Mouse (Mus musculus): ENCODE results near the gene Dnajb7. TPM values are rescaled to one million over a fixed set of nuclear protein-coding genes. Genes with fewer than 3 reads are reported as not detected.

The Dnajb7 gene
- total RNA-seq (2021): not detected in 2 replicates
- long read RNA-seq: 0 reads

GRCm38 (mm10) chr15:81408199-81408598 is at the start of gene Dnajb7:
Gene Dnajb7, minus strand, starts transcription at chr15:81408299.
- DNase-seq: no peak

GRCm38 (mm10) chr15:81448463-81448862 is 40.4 kb upstream of the Dnajb7 start:
- DNase-seq: no peak

DNA sequence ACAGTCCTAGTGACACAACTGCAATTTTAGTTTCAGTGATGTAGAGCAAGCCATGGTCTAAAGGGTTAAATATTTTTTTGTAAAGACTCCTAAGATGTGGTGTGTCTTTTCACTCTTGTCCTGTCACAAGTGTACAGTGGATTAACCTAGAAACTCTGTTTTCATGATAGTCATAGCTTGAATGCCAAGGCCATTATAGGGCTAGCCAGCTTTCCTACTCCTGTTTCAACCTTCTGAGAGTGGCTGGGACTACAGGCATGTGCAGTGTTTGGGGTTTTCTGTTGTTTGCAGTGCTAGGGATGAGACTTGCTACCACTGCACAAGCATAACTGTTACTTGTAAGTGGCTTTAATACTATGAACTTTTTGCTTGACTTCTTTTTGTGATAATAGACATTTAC is 31.1 kb upstream of the Dnajb7 start:
- DNase-seq: no peak

DNA sequence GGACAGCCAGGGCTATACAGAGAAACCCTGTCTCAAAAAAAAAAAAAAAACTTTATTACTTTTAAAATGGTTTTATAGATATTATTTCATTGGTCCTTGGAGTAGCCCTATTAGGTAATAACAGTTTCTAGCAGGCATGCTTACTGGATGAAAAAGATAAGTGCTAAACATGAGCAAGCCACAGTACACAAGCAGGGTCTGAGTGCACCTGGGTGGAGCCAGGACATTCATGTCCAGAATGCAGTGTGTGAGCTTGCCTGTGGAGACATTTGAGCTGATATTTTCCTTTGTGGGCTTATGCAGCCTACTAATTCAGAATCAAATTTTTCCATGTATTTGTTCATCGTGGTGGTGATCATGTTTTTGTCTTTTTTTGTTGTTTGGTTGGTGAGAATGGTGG is 30.2 kb upstream of the Dnajb7 start:
- no peak for DNase-seq

DNA sequence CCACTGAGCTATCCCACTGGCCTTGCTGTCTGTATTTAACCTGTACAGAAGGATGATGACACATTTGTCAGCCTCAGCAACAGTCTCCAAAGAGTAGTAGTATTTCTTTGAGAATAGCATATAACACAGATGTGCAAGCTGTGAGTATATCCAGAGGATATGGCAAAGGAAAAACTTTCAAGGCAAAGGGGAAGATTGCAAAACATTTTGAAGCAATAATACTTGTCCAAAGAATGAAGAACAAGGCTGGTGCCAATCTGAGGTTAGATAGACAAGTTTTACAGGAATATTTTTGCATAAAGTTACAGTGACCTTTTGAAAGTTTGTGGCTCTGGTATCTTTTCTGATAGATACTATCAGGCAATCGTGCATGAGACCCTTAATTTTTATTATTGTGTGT is 23.1 kb upstream of the Dnajb7 start:
- no peak for DNase-seq

GRCm38 (mm10) chr15:81427947-81428346 is 19.8 kb upstream of the Dnajb7 start:
- no peak for DNase-seq

DNA sequence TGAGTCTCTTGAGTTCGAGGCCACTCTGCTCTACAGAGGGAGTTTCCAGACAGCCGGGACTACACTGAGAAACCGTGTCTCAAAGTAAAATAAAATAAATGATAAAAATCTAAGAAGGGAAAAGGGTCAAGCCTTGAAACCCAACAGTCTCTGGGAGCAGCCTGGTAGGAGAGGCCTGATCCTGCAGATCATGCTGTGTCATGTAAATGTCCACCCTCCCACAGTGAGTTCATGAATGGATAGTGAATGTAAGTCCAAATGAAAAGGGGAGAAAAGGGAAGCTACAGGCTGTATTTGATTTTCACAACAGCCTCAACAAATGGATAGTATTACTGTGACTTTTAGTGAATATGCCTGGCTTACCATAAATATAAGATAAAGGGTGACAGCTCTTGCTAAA is 17.2 kb upstream of the Dnajb7 start:
- no peak for DNase-seq

DNA sequence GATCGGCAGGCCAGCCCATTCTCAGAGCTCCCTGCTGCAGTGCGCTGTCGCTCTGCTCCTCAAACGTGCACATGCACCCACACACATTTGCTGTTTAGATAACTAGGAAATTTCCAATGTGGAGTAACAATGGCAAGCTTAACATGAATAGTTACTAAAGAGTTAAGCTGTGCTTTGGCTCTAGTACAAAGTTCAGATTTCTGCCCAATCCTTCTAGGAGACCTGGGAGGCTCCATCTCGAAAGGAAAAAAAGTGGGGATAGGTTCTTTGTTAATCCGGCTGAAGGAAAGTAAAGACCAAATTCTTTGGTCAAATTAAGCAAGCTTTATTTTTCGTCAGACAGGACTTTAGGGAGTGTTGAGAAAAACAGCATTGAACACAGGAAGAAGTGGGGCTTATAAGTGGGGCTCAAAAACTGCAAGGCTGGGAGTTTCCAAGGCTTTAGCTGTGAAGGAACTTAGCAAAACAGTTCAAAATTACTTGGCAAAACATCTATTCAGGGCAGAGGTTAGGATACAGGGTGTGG is 14.1 kb upstream of the Dnajb7 start:
- no peak for DNase-seq

DNA sequence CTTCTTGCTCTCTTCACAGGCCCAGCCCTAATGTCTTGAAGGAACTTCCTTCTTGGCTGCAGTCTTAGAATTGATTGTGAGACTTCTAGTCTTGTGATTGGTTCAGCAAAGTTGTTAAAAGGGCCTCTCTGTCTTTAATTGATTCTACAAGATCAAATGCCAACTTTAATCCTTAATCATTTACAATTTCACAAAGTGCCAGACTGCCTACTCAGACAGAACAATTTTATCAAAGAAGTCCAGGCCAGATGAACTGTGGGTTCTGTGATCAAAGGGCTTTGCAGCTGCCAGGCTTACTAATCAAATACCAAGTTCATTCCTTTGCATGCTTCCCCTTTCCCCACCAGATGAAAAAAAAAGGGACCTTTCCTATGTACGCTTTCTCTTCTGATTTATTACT is 13.4 kb upstream of the Dnajb7 start:
- DNase-seq: no peak

GRCm38 (mm10) chr15:81418065-81418464 is 10.0 kb upstream of the Dnajb7 start:
- DNase-seq: no peak

DNA sequence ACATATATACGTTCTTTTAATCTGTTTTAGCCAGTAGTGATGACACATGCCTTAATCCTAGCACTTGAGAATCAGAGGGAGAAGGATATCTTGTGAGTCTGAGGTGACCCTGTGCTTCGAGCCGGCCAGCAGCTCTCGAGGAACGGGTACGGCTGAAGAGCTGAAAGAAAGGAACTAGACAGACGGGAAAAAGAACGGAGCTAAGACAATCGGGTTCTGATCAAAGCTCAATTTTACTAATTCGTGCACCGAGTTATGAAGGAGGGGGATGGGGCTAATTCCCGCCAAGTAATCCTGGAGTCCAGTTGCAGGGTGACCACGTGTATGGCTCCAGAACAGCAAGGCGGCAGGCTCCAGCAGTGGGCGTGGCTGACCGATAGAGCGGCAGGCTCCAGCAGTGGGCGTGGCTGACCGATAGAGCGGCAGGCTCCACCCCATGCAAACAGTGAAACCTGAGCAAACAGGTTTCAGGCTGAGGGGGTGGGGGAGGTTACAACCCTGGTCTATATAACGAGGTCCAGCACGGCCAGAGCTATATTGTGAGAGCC is 8.7 kb upstream of the Dnajb7 start:
- DNase-seq: peak; percentile 67

DNA sequence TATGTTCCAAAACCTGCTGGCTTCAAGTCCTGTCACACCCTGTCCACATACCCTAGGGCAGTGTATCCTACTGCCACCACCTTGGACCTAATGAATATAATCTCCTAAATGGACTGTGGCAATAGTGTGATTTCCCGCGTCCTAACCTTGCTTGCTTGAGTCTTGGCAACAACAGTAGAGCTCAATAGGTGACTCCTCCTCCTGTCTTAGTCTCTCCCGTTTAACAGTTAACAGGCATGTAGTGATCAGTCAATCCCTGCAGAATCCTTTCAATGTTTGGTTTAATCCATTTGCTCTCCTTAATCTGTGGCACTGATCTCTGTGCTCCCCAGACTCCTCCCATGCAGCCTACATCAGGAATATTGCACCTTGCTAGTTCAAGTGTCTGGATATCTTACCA is 3.1 kb downstream of the Dnajb7 start:
- DNase-seq: no peak

DNA sequence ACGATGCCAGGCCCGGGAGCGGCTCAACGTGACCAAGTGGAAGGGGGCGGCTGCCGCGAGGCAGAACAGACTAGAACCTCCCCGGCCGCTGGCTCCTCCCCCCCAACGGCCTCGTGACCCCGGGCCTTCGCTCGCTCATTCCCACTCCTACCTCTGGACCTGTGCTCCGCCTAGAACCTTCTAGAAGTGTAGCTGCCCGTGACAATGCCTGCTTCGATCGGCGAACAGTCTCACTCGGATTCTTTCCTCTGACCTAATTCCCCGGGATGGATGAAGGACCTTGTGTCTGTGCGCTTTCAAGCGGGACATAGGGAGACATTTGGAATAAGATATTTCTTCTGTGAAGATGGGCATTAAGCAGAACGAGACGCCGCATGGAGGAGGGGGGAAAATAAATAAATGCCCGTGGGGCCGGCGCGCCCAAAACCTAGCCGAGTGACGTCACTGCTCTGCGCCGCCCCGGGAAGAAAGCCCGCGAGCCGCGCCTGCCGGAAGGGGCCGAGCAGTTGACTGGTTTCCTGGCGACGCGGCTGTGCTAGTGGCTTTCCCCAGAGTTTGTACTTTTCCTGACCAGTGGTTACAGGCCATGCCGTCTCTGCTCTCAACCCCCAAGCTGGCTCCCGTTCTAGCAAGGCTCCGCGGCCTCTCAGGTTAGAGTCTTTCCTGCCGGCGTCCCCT is 8.3 kb downstream of the Dnajb7 start, which contains the start of the genes St13 and Xpnpep3:
Gene St13, minus strand, starts transcription at position 440 of the 678 bp plus-strand sequence.
Gene Xpnpep3, plus strand, starts transcription at position 501 of the 678 bp plus-strand sequence.
- DNase-seq: peak; percentile 99

DNA sequence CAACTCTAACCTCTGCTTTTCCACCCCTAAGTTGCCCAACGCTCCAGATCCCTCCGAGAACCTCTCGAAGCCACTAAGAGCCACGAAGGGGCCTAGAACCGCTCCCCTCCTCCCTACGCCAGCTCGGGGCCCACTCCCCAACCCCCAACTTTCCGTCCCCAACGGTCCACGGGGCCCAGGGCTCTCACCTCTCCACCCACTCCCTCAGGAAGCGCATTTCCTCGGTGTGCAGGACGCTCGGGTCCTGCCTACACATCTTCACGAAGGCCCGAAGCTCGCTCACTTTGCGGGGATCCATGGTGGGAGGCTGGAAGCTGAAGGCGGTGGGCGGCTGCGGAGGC is 8.8 kb downstream of the Dnajb7 start:
- no peak for DNase-seq

DNA sequence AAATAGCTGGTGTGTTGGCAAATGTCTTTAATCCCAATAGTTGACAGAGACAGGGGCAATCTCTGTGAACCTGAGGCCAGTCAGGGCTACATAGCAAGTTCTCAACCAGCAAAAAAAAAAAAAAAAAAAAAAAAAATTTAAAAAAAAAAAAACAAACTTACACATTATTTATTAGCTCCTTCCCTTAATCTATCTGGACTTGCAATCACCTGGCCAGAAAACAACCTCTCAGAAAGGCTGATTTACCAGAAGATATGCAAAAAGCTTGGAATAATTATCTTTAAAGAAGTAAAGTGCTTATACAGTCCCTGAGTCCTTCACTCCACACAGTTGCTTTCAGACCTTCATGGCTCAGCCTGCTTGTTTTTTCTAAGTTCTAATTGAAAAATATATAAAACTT is 9.9 kb downstream of the Dnajb7 start:
- no peak for DNase-seq

- DNase-seq: no peak
Measured at GRCm38 (mm10) chr15:81394211-81394915, 13.7 kb downstream of the Dnajb7 start.

DNA sequence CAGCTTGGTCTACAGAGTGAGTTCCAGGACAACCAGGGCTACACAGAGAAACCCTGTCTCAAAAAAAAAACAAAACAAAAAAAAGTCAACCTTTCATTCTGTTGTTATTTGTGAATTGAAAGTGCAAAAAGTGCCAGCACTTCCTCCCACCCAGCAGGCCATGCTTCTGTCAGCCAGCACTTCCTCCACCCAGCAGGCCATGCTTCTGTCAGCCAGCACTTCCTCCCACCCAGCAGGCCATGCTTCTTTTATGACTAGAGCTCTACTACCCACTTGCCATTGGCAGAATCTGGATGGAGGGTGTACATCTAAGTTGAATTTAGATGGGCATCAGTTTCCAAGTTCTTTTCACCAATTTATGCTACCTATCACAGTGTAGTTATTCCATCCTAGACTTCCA is 15.1 kb downstream of the Dnajb7 start:
- peak; percentile 10 for DNase-seq

DNA sequence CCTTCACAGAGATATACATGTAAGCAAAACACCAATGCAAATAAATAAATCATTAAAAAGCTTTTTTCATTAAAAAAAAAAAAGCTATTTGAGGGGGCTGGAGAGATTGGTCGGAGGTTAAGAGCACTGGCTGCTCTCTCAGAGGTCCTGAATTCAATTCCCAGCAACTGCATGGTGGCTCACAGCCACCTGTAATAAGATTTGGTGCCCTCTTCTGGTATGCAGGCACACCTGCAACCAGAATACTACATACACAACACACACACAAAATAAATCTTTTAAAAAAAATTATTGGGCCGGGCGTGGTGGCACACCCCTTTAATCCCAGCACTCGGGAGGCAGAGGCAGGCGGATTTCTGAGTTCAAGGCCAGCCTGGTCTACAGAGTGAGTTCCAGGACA is 21.8 kb downstream of the Dnajb7 start:
- DNase-seq: no peak

DNA sequence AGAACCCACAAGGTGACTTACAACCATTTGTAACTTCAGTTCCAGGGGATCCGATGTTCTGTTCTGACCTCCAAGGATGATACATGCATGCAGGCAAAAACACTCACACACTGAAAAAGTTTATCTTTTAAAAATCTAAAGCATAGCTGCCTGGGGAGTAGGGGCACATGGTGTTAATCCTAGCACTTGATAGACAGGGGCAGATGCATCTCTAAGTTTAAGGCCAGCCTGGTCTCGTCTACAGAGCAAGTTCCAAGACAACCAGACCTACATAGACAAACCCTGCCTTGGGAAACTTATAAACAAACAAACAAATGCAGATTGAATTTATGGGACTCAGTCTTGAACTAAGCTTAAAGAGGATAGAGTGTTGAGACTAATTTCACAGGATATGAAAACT is 29.3 kb downstream of the Dnajb7 start:
- DNase-seq: no peak

DNA sequence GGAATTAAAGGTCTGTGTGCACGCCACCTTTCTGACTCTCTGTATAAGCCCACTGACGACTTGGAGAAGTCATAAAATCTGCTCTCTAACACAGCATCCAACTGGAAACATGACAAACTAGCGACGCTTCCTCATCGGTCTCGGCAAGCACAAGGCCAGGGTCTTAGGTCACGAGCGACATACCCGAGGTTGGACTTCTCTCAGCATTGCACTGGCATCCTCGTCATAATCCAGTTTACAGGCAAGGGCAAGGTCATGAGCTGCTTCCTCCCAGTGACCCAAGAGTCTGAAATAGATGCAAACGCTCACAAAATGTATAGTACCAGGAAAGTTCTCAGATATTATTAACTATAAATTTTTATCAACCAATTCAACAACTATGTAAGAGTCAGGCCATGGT is 33.5 kb downstream of the Dnajb7 start:
- DNase-seq: no peak

- DNase-seq: no peak
Measured at GRCm38 (mm10) chr15:81370356-81370755, 37.7 kb downstream of the Dnajb7 start.

- no peak for DNase-seq
Measured at GRCm38 (mm10) chr15:81368601-81369000, 39.5 kb downstream of the Dnajb7 start.

DNA sequence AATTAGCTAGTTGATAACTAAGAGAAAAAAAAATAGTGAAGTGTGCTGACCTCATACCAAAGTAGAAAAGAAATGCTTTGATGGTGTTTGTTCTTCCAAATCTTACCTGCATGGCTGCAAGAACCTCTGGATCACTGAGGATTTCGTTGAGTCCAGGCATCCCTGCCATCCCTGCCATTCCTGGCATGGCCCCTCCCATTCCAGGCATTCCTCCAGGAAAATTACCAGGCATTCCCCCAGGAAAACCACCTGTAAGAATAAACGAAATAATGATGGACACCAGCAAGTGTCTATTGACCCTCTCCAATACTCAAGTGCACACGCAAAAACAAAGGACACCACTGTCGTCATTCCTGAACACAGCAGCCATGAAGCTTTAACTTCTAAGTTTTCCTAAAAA is 41.9 kb downstream of the Dnajb7 start:
- no peak for DNase-seq

DNA sequence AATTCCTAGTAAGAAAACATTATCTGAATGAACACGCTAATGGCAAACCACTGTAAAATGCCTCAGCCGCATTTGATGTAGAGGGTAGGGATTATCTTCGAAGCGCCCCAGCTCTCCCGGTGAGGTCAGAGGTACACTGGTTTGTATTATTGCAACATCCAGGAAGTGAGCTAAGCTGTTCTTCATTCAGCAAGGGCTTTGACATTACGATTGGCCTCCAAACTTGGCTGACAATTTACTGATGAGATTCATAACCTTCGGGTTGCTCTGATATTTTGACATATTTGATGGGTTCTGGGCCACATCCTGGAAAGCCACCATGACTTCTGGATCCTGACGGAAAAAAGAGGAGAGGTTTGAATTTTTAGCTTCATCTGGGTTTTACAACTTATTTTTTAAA is 42.9 kb downstream of the Dnajb7 start:
- peak; percentile 27 for DNase-seq

All from adrenal gland, postnatal 25 days (tissue).